Mouse (Mus musculus): ENCODE data around the gene Amdhd2. TPM values are rescaled to one million over a fixed set of nuclear protein-coding genes. Genes with fewer than 3 reads are reported as not detected.

The Amdhd2 gene
- polyA plus RNA-seq, 1 experiment from 2014 or later, result 30.8 TPM

Other genes with a start within 250 kb of the Amdhd2 start
- 0.88 and 2.0 TPM in 2 replicates for gene Dcpp3, start 246.3 kb downstream of the Amdhd2 start, polyA plus RNA-seq (2015; fragmentation: Nextera tagmentation; extraction: Ambion mirVana)
- gene Sbp, start 222.1 kb downstream of the Amdhd2 start, polyA plus RNA-seq (2015; fragmentation: Nextera tagmentation; extraction: Ambion mirVana), result not detected in 2 replicates
- not detected in 2 replicates for gene Sbpl, start 208.5 kb downstream of the Amdhd2 start, polyA plus RNA-seq (2015; fragmentation: Nextera tagmentation; extraction: Ambion mirVana)
- 0.14 TPM in 1 of 2 replicates, not detected in the other for gene Prss30, start 183.2 kb downstream of the Amdhd2 start, polyA plus RNA-seq (2015; fragmentation: Nextera tagmentation; extraction: Ambion mirVana)
- gene Prss22, start 165.7 kb downstream of the Amdhd2 start, polyA plus RNA-seq (2015; fragmentation: Nextera tagmentation; extraction: Ambion mirVana), result 1.1 and 1.5 TPM in 2 replicates
- 0.11 and 0.28 TPM in 2 replicates for gene Prss27, start 125.6 kb downstream of the Amdhd2 start, polyA plus RNA-seq (2015; fragmentation: Nextera tagmentation; extraction: Ambion mirVana)
- 53.1 and 59.4 TPM in 2 replicates for gene Kctd5, start 90.3 kb downstream of the Amdhd2 start, polyA plus RNA-seq (2015; fragmentation: Nextera tagmentation; extraction: Ambion mirVana)
- 33.1 and 34.9 TPM in 2 replicates for gene Pdpk1, start 12.8 kb downstream of the Amdhd2 start, polyA plus RNA-seq (2015; fragmentation: Nextera tagmentation; extraction: Ambion mirVana)
- gene Atp6v0c, start 5.9 kb upstream of the Amdhd2 start, polyA plus RNA-seq (2015; fragmentation: Nextera tagmentation; extraction: Ambion mirVana), result 462 and 486 TPM in 2 replicates
- gene Tbc1d24, start 41.8 kb upstream of the Amdhd2 start, polyA plus RNA-seq (2015; fragmentation: Nextera tagmentation; extraction: Ambion mirVana), result 4.6 and 6.4 TPM in 2 replicates
- 3.3 and 3.8 TPM in 2 replicates for gene Ntn3, start 45.8 kb upstream of the Amdhd2 start, polyA plus RNA-seq (2015; fragmentation: Nextera tagmentation; extraction: Ambion mirVana)
- 11.3 and 13.0 TPM in 2 replicates for gene Tedc2, start 57.1 kb upstream of the Amdhd2 start, polyA plus RNA-seq (2015; fragmentation: Nextera tagmentation; extraction: Ambion mirVana)
- 75.2 and 81.5 TPM in 2 replicates for gene Ccnf, start 87.7 kb upstream of the Amdhd2 start, polyA plus RNA-seq (2015; fragmentation: Nextera tagmentation; extraction: Ambion mirVana)
- 0.34 and 0.55 TPM in 2 replicates for gene Abca17, start 187.3 kb upstream of the Amdhd2 start, polyA plus RNA-seq (2015; fragmentation: Nextera tagmentation; extraction: Ambion mirVana)
- 40.8 and 48.4 TPM in 2 replicates for gene Abca3, start 188.2 kb upstream of the Amdhd2 start, polyA plus RNA-seq (2015; fragmentation: Nextera tagmentation; extraction: Ambion mirVana)